Mouse (Mus musculus): ENCODE measurements around the gene Hephl1. TPM values are rescaled to one million over a fixed set of nuclear protein-coding genes. Genes with fewer than 3 reads are reported as not detected.

The Hephl1 gene
- total and polyA plus RNA-seq, 2 experiments from 2014 or later = 0.05 to 0.16 TPM

DNA sequence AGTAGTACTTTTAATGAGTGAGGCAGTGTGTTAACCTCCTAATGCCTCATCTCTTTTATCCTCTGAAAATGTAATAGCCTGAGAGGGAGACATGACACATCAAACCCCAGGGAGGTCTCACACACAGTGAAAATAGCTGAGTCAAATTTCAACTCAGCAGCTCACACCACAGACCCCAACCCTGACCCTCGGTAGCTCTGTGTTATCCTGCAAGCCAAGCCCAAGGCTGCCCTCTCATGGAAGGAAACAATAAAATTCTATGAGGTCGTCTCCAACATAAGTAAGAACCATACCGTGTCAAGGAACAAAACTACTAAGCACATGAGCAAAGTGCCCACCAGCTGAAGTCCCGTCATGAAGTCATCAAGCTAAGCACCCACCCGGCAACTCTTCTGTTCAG is 8.3 kb upstream of the Hephl1 start:
- Histone ChIP-seq H3K9me3 (ENCODE audit: low read length) (no peaks in the 10 kb centered on the region), H3K27ac (ENCODE audit: low read depth, low read length) (no peak overlapping the region), H3K4me2 (ENCODE audit: low read depth, low read length, poor library complexity, severe bottlenecking) (no peak overlapping the region), H3K27me3 (ENCODE audit: insufficient read depth, low read length) (no peaks in the 10 kb centered on the region), H3K4me3 (ENCODE audit: low read depth, low read length) (no peak overlapping the region), H3K36me3 (ENCODE audit: insufficient read depth, low read length) (no peaks in the 10 kb centered on the region), H3K4me1 (ENCODE audit: insufficient read depth, low read length) (no peaks in the 10 kb centered on the region), H3K9ac (replicated peaks; ENCODE audit: low read length, poor library complexity, severe bottlenecking) (no peak overlapping the region)
- ATAC-seq (ENCODE audit: low FRiP score) (no peak), DNase-seq (ENCODE audit: low spot score) (no peak)
- 58% methylated on average over 5 of the region's 5 CpGs for WGBS
- peak; percentile 9; the same call in 1 of the 2 replicates for TF ChIP-seq CTCF (IDR thresholded peaks at IDR 0.05)

DNA sequence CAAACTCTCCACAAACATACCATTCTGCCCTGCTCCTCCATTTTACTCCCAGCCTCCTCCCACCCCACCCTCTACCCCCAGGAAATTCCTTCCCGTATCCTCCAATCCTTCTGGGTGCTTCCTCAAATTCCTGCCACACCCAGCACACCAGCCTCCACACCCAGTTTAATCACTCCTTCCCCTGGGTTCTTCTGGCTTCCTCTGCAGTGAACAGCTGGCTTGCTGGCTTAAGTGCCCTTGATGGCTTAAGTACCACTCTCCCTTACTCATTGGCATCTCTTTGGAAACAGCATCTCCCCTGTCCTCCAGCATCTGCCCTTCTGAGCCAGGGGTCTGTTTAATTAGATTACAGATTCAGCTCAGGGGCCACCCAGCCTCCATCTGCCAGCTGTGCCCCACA is 7.6 kb upstream of the Hephl1 start:
- TF ChIP-seq CTCF (IDR thresholded peaks at IDR 0.05) = no peak
- Histone ChIP-seq H3K9ac (replicated peaks; ENCODE audit: low read length, poor library complexity, severe bottlenecking) (no peak overlapping the region), H3K27me3 (ENCODE audit: insufficient read depth, low read length) (no peaks in the 10 kb centered on the region), H3K9me3 (ENCODE audit: low read length) (no peaks in the 10 kb centered on the region), H3K4me2 (ENCODE audit: low read depth, low read length, poor library complexity, severe bottlenecking) (no peak overlapping the region), H3K27ac (ENCODE audit: low read depth, low read length) (no peak overlapping the region), H3K4me3 (ENCODE audit: low read depth, low read length) (no peak overlapping the region), H3K4me1 (ENCODE audit: insufficient read depth, low read length) (no peaks in the 10 kb centered on the region), H3K36me3 (ENCODE audit: insufficient read depth, low read length) (no peaks in the 10 kb centered on the region)
- DNase-seq (ENCODE audit: low spot score) (no peak), ATAC-seq (ENCODE audit: low FRiP score) (no peak)
- WGBS = 71% methylated on average over 1 of the region's 1 CpGs

DNA sequence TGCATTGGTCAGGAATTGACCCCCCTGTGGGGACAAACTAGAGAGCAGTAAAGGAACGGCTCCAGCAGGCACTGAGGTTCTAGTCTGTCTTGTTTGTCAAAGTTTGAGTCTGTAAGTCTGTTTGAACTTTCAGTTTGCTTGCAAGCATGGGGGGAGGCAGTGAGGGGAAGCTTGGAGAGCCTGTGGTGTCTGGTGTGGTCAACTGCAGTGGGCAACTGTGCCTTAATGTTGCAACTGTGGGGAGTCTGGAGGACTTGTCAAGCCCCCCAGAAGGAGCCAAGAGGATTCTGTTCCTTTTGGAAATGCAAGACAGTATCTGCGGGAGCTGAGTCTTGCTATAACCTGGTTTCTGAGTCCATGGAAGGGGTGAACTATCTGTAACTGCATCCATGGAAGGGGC is 4.3 kb upstream of the Hephl1 start:
- no peak overlapping the region for H3K4me2 ChIP-seq (ENCODE audit: low read depth, low read length, poor library complexity, severe bottlenecking)
- H3K4me3 ChIP-seq (ENCODE audit: low read depth, low read length) = no peak overlapping the region
- DNase-seq (ENCODE audit: low spot score) (no peak), ATAC-seq (ENCODE audit: low FRiP score) (no peak)
- no peak overlapping the region for H3K27ac ChIP-seq (ENCODE audit: low read depth, low read length)
- no peaks in the 10 kb centered on the region for H3K9me3 ChIP-seq (ENCODE audit: low read length)
- H3K36me3 ChIP-seq (ENCODE audit: insufficient read depth, low read length) = no peaks in the 10 kb centered on the region
- H3K27me3 ChIP-seq (ENCODE audit: insufficient read depth, low read length) = no peaks in the 10 kb centered on the region
- no peak overlapping the region for H3K9ac ChIP-seq (replicated peaks; ENCODE audit: low read length, poor library complexity, severe bottlenecking)
- TF ChIP-seq CTCF (IDR thresholded peaks at IDR 0.05) = no peak
- 88% methylated on average over 2 of the region's 2 CpGs for WGBS
- no peaks in the 10 kb centered on the region for H3K4me1 ChIP-seq (ENCODE audit: insufficient read depth, low read length)

DNA sequence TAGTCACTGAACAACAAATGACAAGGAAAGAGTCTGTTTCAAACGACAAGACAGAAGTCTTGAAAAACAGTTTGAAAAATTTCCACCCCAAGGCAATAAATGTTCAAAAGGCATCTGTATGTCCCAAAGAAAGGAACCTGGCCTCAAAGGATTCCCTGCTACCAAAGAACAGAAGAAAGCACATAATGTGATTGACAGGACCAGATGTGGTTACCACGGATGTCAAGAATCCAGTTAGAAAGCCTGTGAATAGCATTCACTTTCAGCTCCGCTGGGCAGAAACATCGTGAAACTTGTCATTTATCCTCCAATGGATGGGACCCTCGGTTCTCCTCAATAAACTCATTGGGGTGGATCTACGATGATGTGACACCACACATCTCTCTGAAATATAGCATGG is 2.2 kb upstream of the Hephl1 start:
- no peak overlapping the region for H3K4me3 ChIP-seq (ENCODE audit: low read depth, low read length)
- no peaks in the 10 kb centered on the region for H3K4me1 ChIP-seq (ENCODE audit: insufficient read depth, low read length)
- no peaks in the 10 kb centered on the region for H3K27me3 ChIP-seq (ENCODE audit: insufficient read depth, low read length)
- H3K9ac ChIP-seq (replicated peaks; ENCODE audit: low read length, poor library complexity, severe bottlenecking) = no peak overlapping the region
- DNase-seq (ENCODE audit: low spot score) (no peak), ATAC-seq (ENCODE audit: low FRiP score) (no peak)
- no peak for TF ChIP-seq CTCF (IDR thresholded peaks at IDR 0.05)
- no peaks in the 10 kb centered on the region for H3K36me3 ChIP-seq (ENCODE audit: insufficient read depth, low read length)
- H3K27ac ChIP-seq (ENCODE audit: low read depth, low read length) = no peak overlapping the region
- H3K9me3 ChIP-seq (ENCODE audit: low read length) = no peaks in the 10 kb centered on the region
- H3K4me2 ChIP-seq (ENCODE audit: low read depth, low read length, poor library complexity, severe bottlenecking) = no peak overlapping the region
- WGBS = 29% methylated on average over 6 of the region's 6 CpGs

DNA sequence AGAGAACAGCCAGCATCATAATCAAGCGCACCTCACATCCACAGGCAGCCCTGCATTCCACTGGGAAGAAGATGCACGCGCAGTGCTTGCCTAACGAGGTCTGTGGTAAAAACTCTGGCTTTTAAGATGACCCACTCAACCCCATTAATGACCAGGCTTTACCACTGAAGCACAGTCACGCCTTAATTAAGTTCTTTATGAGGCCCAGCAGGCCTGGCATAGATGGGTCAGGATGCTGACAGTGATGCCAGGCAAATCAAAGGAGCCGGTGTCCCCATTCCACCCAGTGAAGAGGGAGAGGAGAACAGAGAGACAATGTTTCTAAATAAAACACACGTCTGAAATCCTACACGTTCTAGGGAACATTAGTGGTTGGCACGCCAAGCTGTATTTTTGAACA is 3.8 kb downstream of the Hephl1 start:
- Histone ChIP-seq H3K4me3 (ENCODE audit: low read depth, low read length) (no peak overlapping the region), H3K4me1 (ENCODE audit: insufficient read depth, low read length) (no peaks in the 10 kb centered on the region), H3K9ac (replicated peaks; ENCODE audit: low read length, poor library complexity, severe bottlenecking) (no peak overlapping the region), H3K27me3 (ENCODE audit: insufficient read depth, low read length) (no peaks in the 10 kb centered on the region), H3K9me3 (ENCODE audit: low read length) (no peaks in the 10 kb centered on the region), H3K4me2 (ENCODE audit: low read depth, low read length, poor library complexity, severe bottlenecking) (no peak overlapping the region), H3K27ac (ENCODE audit: low read depth, low read length) (no peak overlapping the region), H3K36me3 (ENCODE audit: insufficient read depth, low read length) (no peaks in the 10 kb centered on the region)
- WGBS = 66% methylated on average over 9 of the region's 9 CpGs
- DNase-seq (ENCODE audit: low spot score) (no peak), ATAC-seq (ENCODE audit: low FRiP score) (no peak)
- TF ChIP-seq CTCF (IDR thresholded peaks at IDR 0.05) = no peak

DNA sequence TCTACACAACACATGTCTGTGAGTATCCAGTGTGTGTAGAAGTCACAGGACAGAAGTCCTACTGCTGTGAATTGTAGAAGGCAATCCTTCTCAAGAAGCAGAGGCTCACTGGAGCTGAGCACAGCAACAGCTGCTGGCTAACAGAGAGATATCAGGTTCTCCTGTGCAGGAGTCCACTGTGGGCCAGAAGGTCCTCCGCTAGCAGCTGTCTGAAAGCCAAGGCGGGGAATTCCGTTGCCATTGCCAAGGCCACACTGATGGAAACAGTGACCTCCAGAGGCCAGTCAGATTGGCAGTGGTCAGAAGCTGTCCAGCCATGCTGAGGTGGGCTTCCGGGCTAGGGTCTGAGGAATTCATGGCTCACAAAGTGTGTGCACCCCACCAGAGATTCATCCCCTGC is 6.8 kb downstream of the Hephl1 start:
- Histone ChIP-seq H3K27ac (ENCODE audit: low read depth, low read length) (no peak overlapping the region), H3K36me3 (ENCODE audit: insufficient read depth, low read length) (no peaks in the 10 kb centered on the region), H3K4me1 (ENCODE audit: insufficient read depth, low read length) (no peaks in the 10 kb centered on the region), H3K9me3 (ENCODE audit: low read length) (no peaks in the 10 kb centered on the region), H3K4me2 (ENCODE audit: low read depth, low read length, poor library complexity, severe bottlenecking) (no peak overlapping the region), H3K4me3 (ENCODE audit: low read depth, low read length) (no peak overlapping the region), H3K27me3 (ENCODE audit: insufficient read depth, low read length) (no peaks in the 10 kb centered on the region), H3K9ac (replicated peaks; ENCODE audit: low read length, poor library complexity, severe bottlenecking) (no peak overlapping the region)
- DNase-seq (ENCODE audit: low spot score) (no peak), ATAC-seq (ENCODE audit: low FRiP score) (no peak)
- 72% methylated on average over 4 of the region's 4 CpGs for WGBS
- TF ChIP-seq CTCF (IDR thresholded peaks at IDR 0.05) = no peak

Data from midbrain, postnatal 0 days (tissue).